Mouse (Mus musculus) CH12.LX (cell line): Measurements from ENCODE around the gene St8sia1.

Experiments
- CHD2 ChIP-seq: IDR thresholded peaks from 2 replicates; pipeline ENCODE4 v1.6.1; 2011; ENCODE audit warnings: low read length, improper control_type of control experiment
- CTCF ChIP-seq, 2 experiments: IDR thresholded peaks in 1 of 2; conservative IDR thresholded peaks in 1 of 2; 2 replicates each; pipeline ENCODE4 v1.5.1; 2011 to 2012; ENCODE audit warnings: low read depth in 2 of 2, low read length in 2 of 2, improper control_type of control experiment in 1 of 2, inconsistent platforms in 1 of 2, mild to moderate bottlenecking in 1 of 2, moderate library complexity in 1 of 2
- JUND ChIP-seq: conservative IDR thresholded peaks from 2 replicates; pipeline ENCODE4 v1.6.1; 2011; ENCODE audit warnings: low read depth, low read length, improper control_type of control experiment
- NRF1 ChIP-seq: IDR thresholded peaks from 2 replicates; pipeline ENCODE4 v1.6.1; 2014; ENCODE audit warnings: low read depth, mild to moderate bottlenecking, inconsistent platforms, low read length, improper control_type of control experiment, moderate library complexity
- PAX5 ChIP-seq: IDR thresholded peaks from 2 replicates; pipeline ENCODE4 v1.6.1; 2012; ENCODE audit warnings: low read length, inconsistent platforms, mixed read lengths
- POLR2A ChIP-seq: IDR thresholded peaks from 2 replicates; pipeline ENCODE4 v1.6.1; 2011; ENCODE audit warnings: low read depth, mild to moderate bottlenecking, improper control_type of control experiment, low read length
- RAD21 ChIP-seq: IDR thresholded peaks from 2 replicates; pipeline ENCODE4 v1.6.1; 2011; ENCODE audit warnings: low read depth, mild to moderate bottlenecking, low read length, improper control_type of control experiment, moderate library complexity

- TF ChIP-seq NRF1 (no peak), JUND (no peak), PAX5 (no peak), POLR2A (no peak), RAD21 (no peak), CTCF (conservative IDR thresholded peaks at IDR 0.05 in 1 of 2, IDR thresholded peaks at IDR 0.05 in 1 of 2; ENCODE audit: low read depth in 2 of 2, low read length in 2 of 2) (no peak), CHD2 (no peak)
Measured at GRCm38 (mm10) chr6:142876279-142876899, 87.9 kb downstream of the St8sia1 start.
